Mouse (Mus musculus) large intestine, adult 2 months (tissue): ENCODE results near the gene Eif3l. TPM values are rescaled to one million over a fixed set of nuclear protein-coding genes. Genes with fewer than 3 reads are reported as not detected.

ENCODE experiments used
- DNase-seq: peaks from one replicate; pipeline ENCODE4 v3.0.0-alpha.2; 2012; ENCODE audit warnings: low read depth, low spot score
- WGBS: fragments of 180-500 bp; shearing (Covaris S2); methylation state at CpG from one replicate; pipeline ENCODE4 v1.1.7; 2018; 5-methylcytosine and 5-hydroxymethylcytosine counted together
- polyA plus RNA-seq: library from polyadenylated mRNA; depleted of rRNA; stranded (reverse); fragments of >200 nt; gene quantifications from 2 replicates; pipeline ENCODE4 v1.2.3, GENCODE M21; 2012

The Eif3l gene
- polyA plus RNA-seq, 1 experiment = 135 TPM

GRCm38 (mm10) chr15:79044837-79045236 is 30.1 kb upstream of the Eif3l start:
- WGBS = 15% methylated on average over 4 of the region's 4 CpGs
- DNase-seq = no peak

GRCm38 (mm10) chr15:79048186-79048585 is 26.8 kb upstream of the Eif3l start:
- no peak for DNase-seq
- 64% methylated on average over 4 of the region's 4 CpGs for WGBS

GRCm38 (mm10) chr15:79050160-79050845 is 24.7 kb upstream of the Eif3l start:
- 80% methylated on average over 9 of the region's 9 CpGs for WGBS
- no peak for DNase-seq

GRCm38 (mm10) chr15:79050964-79051363 is 24.0 kb upstream of the Eif3l start:
- 46% methylated on average over 2 of the region's 2 CpGs for WGBS
- DNase-seq = no peak

- WGBS = 47% methylated on average over 13 of the region's 13 CpGs
- no peak for DNase-seq
Measured at GRCm38 (mm10) chr15:79051461-79052360, 23.3 kb upstream of the Eif3l start.

GRCm38 (mm10) chr15:79052366-79052765 is 22.6 kb upstream of the Eif3l start:
- DNase-seq = no peak
- WGBS = 98% methylated on average over 2 of the region's 2 CpGs

- no peak for DNase-seq
- WGBS = 92% methylated on average over 7 of the region's 7 CpGs
Measured at GRCm38 (mm10) chr15:79056601-79057000, 18.4 kb upstream of the Eif3l start.

- 97% methylated on average over 6 of the region's 6 CpGs for WGBS
Measured at GRCm38 (mm10) chr15:79057850-79058249, 17.1 kb upstream of the Eif3l start.

GRCm38 (mm10) chr15:79060887-79061565 is 14.0 kb upstream of the Eif3l start:
- WGBS = 62% methylated on average over 14 of the region's 14 CpGs
- no peak for DNase-seq

More at GRCm38 (mm10) chr15:79057850-79058249, 17.1 kb upstream of the Eif3l start:
- no peak for DNase-seq

GRCm38 (mm10) chr15:79062376-79063159 is 12.4 kb upstream of the Eif3l start, which contains the start of gene Ankrd54:
TSS of gene Ankrd54 (minus strand) at chr15:79062893.
- DNase-seq = peak; percentile 100
- WGBS = under 1% methylated on average over 80 of the region's 80 CpGs

GRCm38 (mm10) chr15:79063160-79063740 is 11.7 kb upstream of the Eif3l start:
- DNase-seq = no peak
- 7% methylated on average over 14 of the region's 14 CpGs for WGBS

- no peak for DNase-seq
- 52% methylated on average over 8 of the region's 8 CpGs for WGBS
Measured at GRCm38 (mm10) chr15:79065086-79065770, 9.8 kb upstream of the Eif3l start.

GRCm38 (mm10) chr15:79066276-79066675 is 8.7 kb upstream of the Eif3l start:
- DNase-seq = no peak
- WGBS = 72% methylated on average over 2 of the region's 2 CpGs

GRCm38 (mm10) chr15:79067631-79068030 is 7.3 kb upstream of the Eif3l start:
- 64% methylated on average over 3 of the region's 3 CpGs for WGBS
- no peak for DNase-seq

- WGBS = 75% methylated on average over 3 of the region's 3 CpGs
- DNase-seq = no peak
Measured at GRCm38 (mm10) chr15:79068416-79068815, 6.6 kb upstream of the Eif3l start.

- WGBS = 62% methylated on average over 5 of the region's 5 CpGs
- DNase-seq = no peak
Measured at GRCm38 (mm10) chr15:79071117-79072039, 3.6 kb upstream of the Eif3l start.

GRCm38 (mm10) chr15:79073752-79074151 is 1.2 kb upstream of the Eif3l start:
- DNase-seq = no peak

GRCm38 (mm10) chr15:79074446-79074845 is 533 bp upstream of the Eif3l start:
- WGBS = 35% methylated on average over 10 of the region's 10 CpGs
- no peak for DNase-seq
